Mouse (Mus musculus) testis, adult 2 months (tissue): ENCODE measurements around the gene Kcnj12.

Experiments
- CTCF ChIP-seq: fragments of 200-500 bp; IDR thresholded peaks from 2 replicates; pipeline ENCODE4 v1.5.1; 2012; ENCODE audit warnings: low read depth, mild to moderate bottlenecking, inconsistent platforms, low read length, moderate library complexity; ENCODE audit not compliant: control insufficient read depth, insufficient read depth, insufficient replicate concordance
- POLR2A ChIP-seq: fragments of 200-500 bp; IDR thresholded peaks from 2 replicates; pipeline ENCODE4 v1.6.1; 2012; ENCODE audit warnings: low read depth, mild to moderate bottlenecking, inconsistent platforms, low read length, moderate library complexity; ENCODE audit not compliant: control insufficient read depth

DNA sequence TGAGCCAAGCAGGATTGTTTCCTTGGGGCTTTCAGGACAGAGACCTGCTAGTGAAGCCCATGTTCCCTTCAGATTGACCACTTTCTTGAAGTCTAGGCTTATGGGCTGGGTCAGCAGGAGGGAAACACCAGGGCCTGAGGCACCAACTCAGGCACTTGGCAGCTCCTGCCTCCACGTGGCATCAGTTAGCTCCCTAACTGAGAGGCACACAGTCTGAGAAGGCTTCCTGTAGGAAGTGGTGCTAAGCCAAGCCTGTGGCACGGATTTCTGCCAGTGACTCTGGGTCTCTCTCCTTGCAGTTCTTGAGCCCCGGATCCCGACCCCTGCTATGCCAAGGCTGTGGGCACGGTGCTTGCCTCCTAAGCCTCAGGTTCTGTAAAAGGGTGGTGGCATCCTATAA lies 22.4 kb downstream of the Kcnj12 start:
- TF ChIP-seq CTCF (no peak), POLR2A (no peak)
